Mouse (Mus musculus) cortical plate, adult 2 months (tissue): ENCODE data around the gene Gpm6b.

Source experiments
- CTCF ChIP-seq: fragments of 200-500 bp; IDR thresholded peaks from 2 replicates; pipeline ENCODE4 v1.5.1; 2011; ENCODE audit warnings: mild to moderate bottlenecking, control low read depth, low read length; ENCODE audit not compliant: insufficient read depth; ENCODE audit errors: extremely low read depth
- POLR2A ChIP-seq: fragments of 200-500 bp; IDR thresholded peaks from 2 replicates; pipeline ENCODE4 v1.6.1; 2011; ENCODE audit warnings: mild to moderate bottlenecking, low read length, control low read depth; ENCODE audit not compliant: insufficient read depth; ENCODE audit errors: extremely low read depth

DNA sequence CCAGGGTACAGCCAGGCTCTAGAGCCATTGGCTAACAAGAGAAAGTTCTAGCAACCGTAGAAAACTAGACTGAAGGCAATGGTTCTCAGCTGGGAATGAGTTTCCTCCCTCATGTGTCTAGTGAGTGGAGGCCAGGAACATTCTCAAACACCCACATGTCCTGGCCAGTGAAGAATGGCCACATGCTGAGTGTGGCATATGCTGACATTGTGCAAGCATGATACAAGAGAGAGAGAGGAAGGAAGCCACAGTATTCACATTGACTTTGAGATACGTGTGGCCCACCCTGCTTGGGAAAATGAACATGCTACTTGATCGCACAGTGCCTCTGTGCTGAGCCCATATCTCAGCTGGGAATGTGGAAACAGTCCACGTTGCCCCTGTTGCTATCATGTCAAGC lies 101.2 kb downstream of the Gpm6b start:
- no peak for TF ChIP-seq CTCF
- TF ChIP-seq POLR2A, result no peak
